Mouse (Mus musculus) C2C12 (cell line): ENCODE results near the gene Gm9747.

Source experiments
- CTCF ChIP-seq: IDR thresholded peaks from one replicate; pipeline ENCODE4 v1.5.1; 2011; ENCODE audit not compliant: control insufficient read depth, insufficient read depth, insufficient read length
- FOSL1 ChIP-seq: IDR thresholded peaks from one replicate; pipeline ENCODE4 v1.8.0; 2011; ENCODE audit warnings: mild to moderate bottlenecking, low read length; ENCODE audit not compliant: poor library complexity, insufficient read depth, severe bottlenecking
- MYOG ChIP-seq: IDR thresholded peaks from one replicate; pipeline ENCODE4 v1.6.1; 2011; ENCODE audit not compliant: control insufficient read depth, insufficient read length; ENCODE audit errors: extremely low read depth

GRCm38 (mm10) chr1:82234616-82235015 is 1.7 kb downstream of the Gm9747 start:
- TF ChIP-seq CTCF (no peak), MYOG (no peak), FOSL1 (no peak)
